Mouse (Mus musculus) thymus, adult 2 months (tissue): ENCODE results near the gene Sox6. TPM values are rescaled to one million over a fixed set of nuclear protein-coding genes. Genes with fewer than 3 reads are reported as not detected.

Experiments used
- DNase-seq: peaks from one replicate; pipeline ENCODE4 v3.0.0; 2021
- H3K27ac ChIP-seq: fragments of 200-500 bp; 2 replicates; pipeline ENCODE4 v1.5.1; 2012; ENCODE audit warnings: low read length, control low read depth; ENCODE audit not compliant: control insufficient read depth, insufficient read depth
- H3K27me3 ChIP-seq: fragments of 200-500 bp; 2 replicates; pipeline ENCODE4 v1.6.1; 2012; ENCODE audit warnings: mild to moderate bottlenecking, low read length, moderate library complexity, mixed read lengths; ENCODE audit not compliant: control insufficient read depth, insufficient read depth
- H3K36me3 ChIP-seq: fragments of 200-500 bp; 2 replicates; pipeline ENCODE4 v1.6.1; 2012; ENCODE audit warnings: mild to moderate bottlenecking, low read length, moderate library complexity; ENCODE audit not compliant: control insufficient read depth, insufficient read depth
- H3K4me1 ChIP-seq: fragments of 200-500 bp; replicated peaks from 2 replicates; pipeline ENCODE4 v1.6.1; 2012; ENCODE audit warnings: low read length; ENCODE audit not compliant: control insufficient read depth, insufficient read depth
- H3K4me3 ChIP-seq: fragments of 200-500 bp; 2 replicates; pipeline ENCODE4 v1.5.1; 2012; ENCODE audit warnings: mild to moderate bottlenecking, low read length, control low read depth, moderate library complexity; ENCODE audit not compliant: control insufficient read depth, insufficient read depth
- CTCF ChIP-seq: fragments of 200-500 bp; IDR thresholded peaks from 2 replicates; pipeline ENCODE4 v1.5.1; 2012; ENCODE audit warnings: mild to moderate bottlenecking, control low read depth, low read length, moderate library complexity, borderline replicate concordance; ENCODE audit not compliant: control insufficient read depth, poor library complexity, insufficient read depth; ENCODE audit errors: extremely low read depth
- POLR2A ChIP-seq: fragments of 200-500 bp; IDR thresholded peaks from 2 replicates; pipeline ENCODE4 v1.6.1; 2012; ENCODE audit warnings: mild to moderate bottlenecking, low read length, control low read depth, moderate library complexity; ENCODE audit not compliant: control insufficient read depth, poor library complexity, insufficient read depth; ENCODE audit errors: extremely low read depth
- WGBS: fragments of 180-500 bp; shearing (Covaris S2); methylation state at CpG from one replicate; pipeline ENCODE4 v1.1.7; 2018; 5-methylcytosine and 5-hydroxymethylcytosine counted together
- polyA plus RNA-seq: library from polyadenylated mRNA; depleted of rRNA; stranded (reverse); fragments of >200 nt; gene quantifications from 2 replicates; pipeline ENCODE4 v1.2.3, GENCODE M21; 2012

Gene Sox6
- polyA plus RNA-seq, 1 experiment, result 2.1 TPM

GRCm38 (mm10) chr7:115789116-115789823, 249.3 kb downstream of the Sox6 start:
- WGBS, result 88% methylated on average over 5 of the region's 5 CpGs
- H3K27ac ChIP-seq, result no peak overlapping the region
- H3K27me3 ChIP-seq, result no peaks in the 10 kb centered on the region
- H3K36me3 ChIP-seq, result no peaks in the 10 kb centered on the region
- no peak for TF ChIP-seq POLR2A
- no peak for TF ChIP-seq CTCF
- H3K4me3 ChIP-seq, result no peak overlapping the region
- no peaks in the 10 kb centered on the region for H3K4me1 ChIP-seq
- no peak for DNase-seq

- H3K4me3 ChIP-seq, result no peak overlapping the region
- TF ChIP-seq CTCF (no peak), POLR2A (no peak)
- WGBS, result 97% methylated on average over 8 of the region's 8 CpGs
- H3K36me3 ChIP-seq, result no peaks in the 10 kb centered on the region
- H3K27ac ChIP-seq, result no peak overlapping the region
- H3K27me3 ChIP-seq, result no peaks in the 10 kb centered on the region
- no peaks in the 10 kb centered on the region for H3K4me1 ChIP-seq
- DNase-seq, result no peak
Measured at GRCm38 (mm10) chr7:115783982-115784917, 254.3 kb downstream of the Sox6 start.

- 88% methylated on average over 4 of the region's 4 CpGs for WGBS
- no peak for DNase-seq
- Histone ChIP-seq H3K4me3 (no peak overlapping the region), H3K4me1 (no peaks in the 10 kb centered on the region), H3K36me3 (no peaks in the 10 kb centered on the region), H3K27ac (no peak overlapping the region), H3K27me3 (no peaks in the 10 kb centered on the region)
- TF ChIP-seq CTCF, result no peak
- no peak for TF ChIP-seq POLR2A
Measured at GRCm38 (mm10) chr7:115780148-115780547, 258.4 kb downstream of the Sox6 start.

GRCm38 (mm10) chr7:115779544-115779943, 259.1 kb downstream of the Sox6 start:
- no peaks in the 10 kb centered on the region for H3K36me3 ChIP-seq
- WGBS, result 100% methylated on average over 2 of the region's 2 CpGs
- DNase-seq, result no peak
- H3K4me1 ChIP-seq, result no peaks in the 10 kb centered on the region
- H3K4me3 ChIP-seq, result no peak overlapping the region
- H3K27me3 ChIP-seq, result no peaks in the 10 kb centered on the region
- no peak overlapping the region for H3K27ac ChIP-seq
- TF ChIP-seq CTCF (no peak), POLR2A (no peak)

- no peaks in the 10 kb centered on the region for H3K4me1 ChIP-seq
- DNase-seq, result no peak
- TF ChIP-seq POLR2A (no peak), CTCF (no peak)
- no peak overlapping the region for H3K4me3 ChIP-seq
- no peak overlapping the region for H3K27ac ChIP-seq
- WGBS, result 90% methylated on average over 7 of the region's 7 CpGs
- no peaks in the 10 kb centered on the region for H3K27me3 ChIP-seq
- no peaks in the 10 kb centered on the region for H3K36me3 ChIP-seq
Measured at GRCm38 (mm10) chr7:115776736-115777135, 261.9 kb downstream of the Sox6 start.

GRCm38 (mm10) chr7:115776324-115776723, 262.3 kb downstream of the Sox6 start:
- Histone ChIP-seq H3K27me3 (no peaks in the 10 kb centered on the region), H3K36me3 (no peaks in the 10 kb centered on the region), H3K4me3 (no peak overlapping the region), H3K4me1 (no peaks in the 10 kb centered on the region), H3K27ac (no peak overlapping the region)
- TF ChIP-seq POLR2A, result no peak
- TF ChIP-seq CTCF, result no peak
- DNase-seq, result no peak
- 93% methylated on average over 5 of the region's 5 CpGs for WGBS
